Mouse (Mus musculus) kidney, adult 2 months (tissue): ENCODE data around the gene Olfr688. TPM values are rescaled to one million over a fixed set of nuclear protein-coding genes. Genes with fewer than 3 reads are reported as not detected.
A peak's percentile ranks its signal among the peaks of the same experiment; 100 is the strongest.

ENCODE experiments used
- DNase-seq: peaks from one replicate; pipeline ENCODE4 v3.0.0; 2021
- H3K27ac ChIP-seq: fragments of 200-500 bp; 2 replicates; pipeline ENCODE4 v1.5.1; 2012; ENCODE audit warnings: low read depth, low read length, control low read depth, inconsistent platforms; ENCODE audit not compliant: insufficient read depth
- H3K27me3 ChIP-seq: fragments of 200-500 bp; replicated peaks from 2 replicates; pipeline ENCODE4 v1.6.1; 2012; ENCODE audit warnings: mild to moderate bottlenecking, moderate library complexity, low read length, inconsistent platforms; ENCODE audit not compliant: control insufficient read depth, insufficient read depth
- H3K36me3 ChIP-seq: fragments of 200-500 bp; 2 replicates; pipeline ENCODE4 v1.6.1; 2012; ENCODE audit warnings: mild to moderate bottlenecking, moderate library complexity, low read length, inconsistent platforms; ENCODE audit not compliant: control insufficient read depth, insufficient read depth
- H3K4me1 ChIP-seq: fragments of 200-500 bp; 2 replicates; pipeline ENCODE4 v1.6.1; 2011; ENCODE audit warnings: low read length; ENCODE audit not compliant: control insufficient read depth, insufficient read depth
- H3K4me3 ChIP-seq: fragments of 200-500 bp; 2 replicates; pipeline ENCODE4 v1.5.1; 2011; ENCODE audit warnings: mild to moderate bottlenecking, low read depth, low read length, control low read depth; ENCODE audit not compliant: insufficient read depth
- CTCF ChIP-seq: fragments of 200-500 bp; conservative IDR thresholded peaks from 2 replicates; pipeline ENCODE4 v1.5.1; 2011; ENCODE audit warnings: low read depth, mild to moderate bottlenecking, control low read depth, low read length, moderate library complexity, mixed read lengths; ENCODE audit not compliant: insufficient read depth, insufficient read length
- POLR2A ChIP-seq: fragments of 200-500 bp; IDR thresholded peaks from one replicate; pipeline ENCODE4 v1.6.1; 2011; ENCODE audit warnings: low read depth, low read length, control low read depth
- WGBS: fragments of 180-500 bp; shearing (Covaris S2); methylation state at CpG from one replicate; pipeline ENCODE4 v1.1.7; 2018; 5-methylcytosine and 5-hydroxymethylcytosine counted together
- polyA plus RNA-seq: library from polyadenylated mRNA; depleted of rRNA; stranded (reverse); fragments of >200 nt; gene quantifications from 2 replicates; pipeline ENCODE4 v1.2.3, GENCODE M21; 2012; rRNA removed

Olfr688 gene
- polyA plus RNA-seq, result not detected in 2 replicates

DNA sequence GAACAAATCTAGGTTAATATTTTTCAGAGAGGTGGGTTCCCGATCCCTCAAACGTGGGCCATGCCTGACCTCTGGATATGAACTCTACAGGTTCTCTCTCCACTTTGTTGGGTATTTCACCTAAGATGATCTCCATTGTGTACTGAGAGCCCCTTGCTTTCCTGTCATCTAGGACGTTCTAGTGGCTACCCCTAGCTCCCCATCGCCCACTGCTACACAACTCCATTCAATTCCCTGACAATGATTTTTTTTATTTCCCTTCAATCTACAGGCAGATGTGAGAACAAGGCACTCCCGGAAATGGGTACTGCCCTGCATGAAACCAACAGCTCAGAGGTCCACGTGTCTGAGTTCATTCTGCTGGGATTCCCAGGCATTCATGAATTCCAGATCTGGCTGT is at the start of gene Olfr688:
Olfr688 (plus strand) TSS at position 301 of the 400 bp plus-strand sequence.
- no peak for DNase-seq
- H3K36me3 ChIP-seq, result no peaks in the 10 kb centered on the region
- no peaks in the 10 kb centered on the region for H3K27me3 ChIP-seq
- TF ChIP-seq CTCF (no peak), POLR2A (no peak)
- no peak within 1 kb of the TSS for H3K27ac ChIP-seq
- H3K4me3 ChIP-seq, result no peak within 1 kb of the TSS
- WGBS, result 79% methylated on average over 6 of the region's 6 CpGs
- H3K4me1 ChIP-seq, result no peaks in the 10 kb centered on the region

DNA sequence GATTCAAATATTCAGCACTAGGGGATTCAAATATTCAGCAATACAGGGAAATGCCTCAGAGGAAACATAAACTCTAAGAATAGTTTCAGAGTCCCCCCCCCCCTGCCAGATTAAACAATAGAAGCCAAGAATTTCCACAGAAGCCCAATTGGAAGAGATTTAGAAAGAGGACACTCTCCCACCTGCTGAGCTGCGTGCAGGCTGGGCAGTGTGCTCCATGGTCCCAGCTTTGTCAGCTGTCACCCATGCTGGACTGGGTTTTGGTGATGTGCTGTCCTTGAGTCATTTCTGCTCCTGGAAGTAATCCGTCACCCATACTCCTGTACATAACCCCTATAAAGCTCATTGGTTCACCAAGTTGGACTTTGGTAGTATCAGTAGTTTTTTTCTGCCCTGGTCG is 40.2 kb upstream of the Olfr688 start:
- DNase-seq, result peak; percentile 39
- H3K36me3 ChIP-seq, result no peaks in the 10 kb centered on the region
- H3K27ac ChIP-seq, result no peak overlapping the region; the same call in 1 of the 2 replicates
- no peaks in the 10 kb centered on the region for H3K27me3 ChIP-seq
- no peak overlapping the region for H3K4me3 ChIP-seq
- no peaks in the 10 kb centered on the region for H3K4me1 ChIP-seq
- no peak for TF ChIP-seq CTCF
- TF ChIP-seq POLR2A, result no peak
- 54% methylated on average over 3 of the region's 3 CpGs for WGBS

DNA sequence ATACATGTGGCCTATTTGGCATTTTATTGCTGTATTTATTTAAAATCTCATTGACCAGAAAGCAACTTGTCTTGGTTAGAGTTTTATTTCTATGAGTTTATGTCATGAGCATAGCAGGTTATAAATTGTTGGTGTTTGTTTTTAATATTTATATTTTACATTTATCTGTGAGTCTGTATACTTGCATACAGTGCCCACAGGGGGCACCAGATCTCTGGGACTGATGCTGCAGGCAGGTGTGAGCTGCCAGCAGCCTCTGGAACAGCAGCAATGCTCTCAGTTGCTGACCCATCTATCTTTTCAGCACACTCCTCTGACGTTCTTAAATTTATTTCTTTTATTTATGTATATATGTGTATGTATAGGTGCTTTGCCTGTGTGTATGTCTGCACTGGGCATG is 39.7 kb upstream of the Olfr688 start:
- Histone ChIP-seq H3K4me1 (no peaks in the 10 kb centered on the region), H3K4me3 (no peak overlapping the region), H3K36me3 (no peaks in the 10 kb centered on the region), H3K27ac (no peak overlapping the region), H3K27me3 (no peaks in the 10 kb centered on the region)
- TF ChIP-seq POLR2A (no peak), CTCF (no peak)
- no peak for DNase-seq
- 41% methylated on average over 1 of the region's 1 CpGs for WGBS

DNA sequence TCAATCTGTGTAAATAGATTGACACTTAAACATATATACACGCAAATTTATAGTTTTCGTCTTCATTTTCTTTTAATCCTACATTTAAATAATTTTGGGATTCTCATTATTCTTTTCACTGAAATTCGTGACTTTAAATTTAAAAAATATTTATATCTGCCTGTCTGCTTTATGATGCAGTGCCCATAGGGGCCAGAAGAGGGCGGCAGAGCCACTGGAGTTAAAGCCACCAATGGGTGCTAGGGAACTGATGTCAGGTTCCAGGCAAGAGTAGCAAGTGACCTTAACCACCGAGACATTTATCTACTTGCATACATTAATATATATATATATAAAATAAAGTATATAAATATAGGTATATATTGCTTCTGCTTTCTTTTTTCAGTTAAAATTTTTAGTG is 31.2 kb upstream of the Olfr688 start:
- DNase-seq, result peak; percentile 26
- H3K36me3 ChIP-seq, result no peaks in the 10 kb centered on the region
- WGBS, result 70% methylated on average over 5 of the region's 5 CpGs
- no peaks in the 10 kb centered on the region for H3K4me1 ChIP-seq
- no peak overlapping the region for H3K4me3 ChIP-seq
- H3K27ac ChIP-seq, result no peak overlapping the region
- TF ChIP-seq CTCF, result peak; percentile 45
- no peak for TF ChIP-seq POLR2A
- H3K27me3 ChIP-seq, result no peaks in the 10 kb centered on the region

DNA sequence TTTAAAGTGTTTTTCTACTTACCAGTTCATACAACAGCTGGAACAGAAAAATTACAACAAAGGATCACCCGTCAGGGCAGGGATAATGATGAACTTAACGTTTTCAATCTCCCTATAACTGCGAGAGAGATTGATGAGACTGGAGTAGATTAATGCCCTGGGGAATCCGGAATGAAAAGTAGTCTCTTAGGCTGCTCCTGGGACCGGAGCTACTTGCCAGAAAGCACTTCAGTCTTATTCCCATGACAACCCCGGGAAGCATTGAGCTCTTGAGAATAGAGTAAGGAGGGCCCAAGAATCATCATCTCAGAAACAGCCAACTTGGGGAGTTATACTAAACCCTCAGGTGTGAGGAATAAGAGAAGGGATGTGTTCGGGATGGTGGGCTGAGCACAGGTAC is 15.5 kb upstream of the Olfr688 start:
- H3K27ac ChIP-seq, result no peak overlapping the region
- H3K36me3 ChIP-seq, result no peaks in the 10 kb centered on the region
- TF ChIP-seq CTCF (no peak), POLR2A (no peak)
- H3K4me1 ChIP-seq, result no peaks in the 10 kb centered on the region
- H3K4me3 ChIP-seq, result no peak overlapping the region
- no peaks in the 10 kb centered on the region for H3K27me3 ChIP-seq
- DNase-seq, result no peak
- 74% methylated on average over 7 of the region's 7 CpGs for WGBS

DNA sequence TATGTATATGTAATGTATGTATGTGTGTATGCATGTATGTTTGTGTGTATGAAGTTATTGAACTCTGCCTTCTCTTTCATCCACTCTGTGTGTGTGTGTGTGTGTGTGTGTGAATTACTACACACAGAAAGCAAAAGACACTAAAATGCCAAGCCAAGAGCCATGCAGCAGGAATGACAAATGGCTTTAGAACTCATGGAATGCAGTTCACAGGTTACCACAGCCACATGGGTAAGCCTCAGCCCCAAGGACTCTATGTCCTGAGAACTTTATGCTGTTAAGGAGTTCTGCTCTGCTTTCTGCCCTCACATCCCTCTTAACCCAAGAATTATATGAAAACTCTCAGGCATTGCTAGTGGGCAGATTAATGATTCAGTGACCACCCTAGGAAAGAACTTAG is 2.2 kb downstream of the Olfr688 start:
- TF ChIP-seq POLR2A (no peak), CTCF (no peak)
- Histone ChIP-seq H3K4me1 (no peaks in the 10 kb centered on the region), H3K27ac (no peak overlapping the region)

DNA sequence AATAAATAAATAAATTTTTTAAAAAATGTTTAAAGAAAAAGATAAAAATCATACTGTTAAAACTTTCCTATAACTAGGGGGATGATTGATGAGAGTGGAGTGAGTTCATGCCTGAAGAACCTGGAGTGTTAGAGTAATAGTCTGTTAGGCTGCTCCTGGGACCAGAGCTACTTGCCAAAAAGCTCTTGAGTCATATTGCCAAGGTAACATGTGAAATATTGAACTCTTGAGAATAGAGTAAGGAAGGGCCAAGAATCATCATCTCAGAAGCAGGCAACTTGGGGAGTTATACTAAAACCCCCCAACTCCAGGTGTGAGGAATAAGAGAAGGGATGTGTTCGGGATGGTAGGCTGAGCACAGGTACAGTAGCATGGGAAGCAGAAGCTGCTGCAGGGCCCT is 23.0 kb downstream of the Olfr688 start, which contains the start of gene Olfr689:
Olfr689 (plus strand) TSS at position 301 of the 400 bp plus-strand sequence.
- no peak for TF ChIP-seq POLR2A
- no peak for TF ChIP-seq CTCF
- Histone ChIP-seq H3K4me3 (no peak within 1 kb of the TSS), H3K27me3 (no peaks in the 10 kb centered on the region), H3K27ac (no peak within 1 kb of the TSS), H3K36me3 (no peaks in the 10 kb centered on the region), H3K4me1 (no peaks in the 10 kb centered on the region)
- DNase-seq, result no peak
- WGBS, result 89% methylated on average over 1 of the region's 1 CpGs

More for the DNA sequence above, 2.2 kb downstream of the Olfr688 start:
- no peaks in the 10 kb centered on the region for H3K36me3 ChIP-seq
- DNase-seq, result no peak
- no peak overlapping the region for H3K4me3 ChIP-seq
- H3K27me3 ChIP-seq, result no peaks in the 10 kb centered on the region
